Mouse (Mus musculus) neural tube, embryonic 15.5 days (tissue): Measurements from ENCODE around the gene Tex33. TPM values are rescaled to one million over a fixed set of nuclear protein-coding genes. Genes with fewer than 3 reads are reported as not detected.

ENCODE experiments used
- ATAC-seq: fragments of 200-750 bp; cut with Nextera tagmentation; 2 replicates; pipeline ENCODE4 v1.8.0; 2017; ENCODE audit warnings: mild to moderate bottlenecking, moderate TSS enrichment, moderate library complexity; ENCODE audit not compliant: low FRiP score
- H3K27ac ChIP-seq: fragments of 300-500 bp; sonication (generic); replicated peaks from 2 replicates; pipeline ENCODE4 v1.5.1; 2015; ENCODE audit warnings: mild to moderate bottlenecking, inconsistent platforms
- H3K27me3 ChIP-seq: fragments of 300-500 bp; sonication (generic); replicated peaks from 2 replicates; pipeline ENCODE4 v1.6.1; 2015; ENCODE audit warnings: inconsistent platforms
- H3K36me3 ChIP-seq: fragments of 300-500 bp; sonication (generic); 2 replicates; pipeline ENCODE4 v1.6.1; 2015; ENCODE audit warnings: inconsistent platforms
- H3K4me1 ChIP-seq: fragments of 300-500 bp; sonication (generic); 2 replicates; pipeline ENCODE4 v1.6.1; 2015; ENCODE audit warnings: inconsistent platforms
- H3K4me2 ChIP-seq: fragments of 300-500 bp; sonication (generic); 2 replicates; pipeline ENCODE4 v1.6.1; 2015; ENCODE audit warnings: inconsistent platforms, mild to moderate bottlenecking, moderate library complexity
- H3K4me3 ChIP-seq: fragments of 300-500 bp; sonication (generic); replicated peaks from 2 replicates; pipeline ENCODE4 v1.5.1; 2015; ENCODE audit warnings: mild to moderate bottlenecking, inconsistent platforms
- H3K9ac ChIP-seq: fragments of 300-500 bp; sonication (generic); replicated peaks from 2 replicates; pipeline ENCODE4 v1.6.1; 2015; ENCODE audit warnings: mild to moderate bottlenecking, inconsistent platforms
- H3K9me3 ChIP-seq: fragments of 300-500 bp; sonication (generic); replicated peaks from 2 replicates; pipeline ENCODE4 v1.6.1; 2016; ENCODE audit warnings: inconsistent platforms
- WGBS: fragments of 180-500 bp; shearing (Covaris S2); methylation state at CpG from one replicate; pipeline ENCODE4 v1.1.7; 2015; ENCODE audit warnings: mixed read lengths; 5-methylcytosine and 5-hydroxymethylcytosine counted together
- polyA plus RNA-seq: library from polyadenylated mRNA; unstranded; fragments of >200 nt; fragmentation: Nextera tagmentation; extraction: Ambion mirVana; gene quantifications from 2 replicates; pipeline ENCODE4 v1.2.1, GENCODE M21; 2015

Tex33 gene
- polyA plus RNA-seq, 1 experiment from 2014 or later = not detected

GRCm38 (mm10) chr15:78413083-78413718 lies 17.5 kb upstream of the Tex33 start:
- Histone ChIP-seq H3K36me3 (no peaks in the 10 kb centered on the region; the same call in 1 of the 2 replicates), H3K4me3 (no peak overlapping the region), H3K4me2 (no peak overlapping the region), H3K9me3 (no peaks in the 10 kb centered on the region), H3K27me3 (peaks cover 38% of the 10 kb centered on the region), H3K27ac (no peak overlapping the region), H3K9ac (no peak overlapping the region), H3K4me1 (peaks cover 19% of the 10 kb centered on the region)
- ATAC-seq = no peak
- 93% methylated on average over 14 of the region's 14 CpGs for WGBS

- peaks cover 39% of the 10 kb centered on the region for H3K4me1 ChIP-seq
- H3K27me3 ChIP-seq = peaks cover 40% of the 10 kb centered on the region
- H3K4me3 ChIP-seq = peak overlapping the region; percentile 26
- H3K27ac ChIP-seq = no peak overlapping the region
- 11% methylated on average over 12 of the region's 12 CpGs for WGBS
- no peak for ATAC-seq
- H3K36me3 ChIP-seq = no peaks in the 10 kb centered on the region; the same call in 1 of the 2 replicates
- no peak overlapping the region for H3K9ac ChIP-seq
- peak overlapping the region; percentile 52 for H3K4me2 ChIP-seq
- no peaks in the 10 kb centered on the region for H3K9me3 ChIP-seq
These were observed 13.9 kb upstream of the Tex33 start for GRCm38 (mm10) chr15:78409570-78410052.

- H3K4me1 ChIP-seq = peaks cover 66% of the 10 kb centered on the region
- peak within 1 kb of the TSS; percentile 76 for H3K9ac ChIP-seq
- peak; percentile 90 for ATAC-seq
- peak within 1 kb of the TSS; percentile 73 for H3K4me2 ChIP-seq
- H3K4me3 ChIP-seq = peak within 1 kb of the TSS; percentile 69
- H3K27ac ChIP-seq = peak within 1 kb of the TSS; percentile 93
- 0% methylated on average over 40 of the region's 40 CpGs for WGBS
- peaks cover 34% of the 10 kb centered on the region for H3K27me3 ChIP-seq
- H3K9me3 ChIP-seq = no peaks in the 10 kb centered on the region
- H3K36me3 ChIP-seq = no peaks in the 10 kb centered on the region
These were observed 10.7 kb upstream of the Tex33 start, which contains the start of gene Mpst for GRCm38 (mm10) chr15:78406293-78406934. Gene Mpst, plus strand, starts transcription at chr15:78406416.

GRCm38 (mm10) chr15:78405517-78406211 lies 10.0 kb upstream of the Tex33 start, which contains the start of gene Tst:
Gene Tst, minus strand, starts transcription at chr15:78405907.
- H3K27ac ChIP-seq = peak within 1 kb of the TSS; percentile 93
- peaks cover 26% of the 10 kb centered on the region for H3K27me3 ChIP-seq
- H3K36me3 ChIP-seq = no peaks in the 10 kb centered on the region
- peak within 1 kb of the TSS; percentile 76 for H3K9ac ChIP-seq
- peak; percentile 71 for ATAC-seq
- peak within 1 kb of the TSS; percentile 73 for H3K4me2 ChIP-seq
- WGBS = 1% methylated on average over 34 of the region's 34 CpGs
- H3K4me1 ChIP-seq = peaks cover 70% of the 10 kb centered on the region
- H3K9me3 ChIP-seq = no peaks in the 10 kb centered on the region
- peak within 1 kb of the TSS; percentile 69 for H3K4me3 ChIP-seq

GRCm38 (mm10) chr15:78405098-78405497 lies 9.4 kb upstream of the Tex33 start:
- no peaks in the 10 kb centered on the region for H3K9me3 ChIP-seq
- H3K27me3 ChIP-seq = peaks cover 20% of the 10 kb centered on the region
- H3K4me3 ChIP-seq = peak overlapping the region; percentile 69
- no peaks in the 10 kb centered on the region for H3K36me3 ChIP-seq
- peaks cover 66% of the 10 kb centered on the region for H3K4me1 ChIP-seq
- no peak; the same call in 1 of the 2 replicates for ATAC-seq
- H3K4me2 ChIP-seq = peak overlapping the region; percentile 73
- 51% methylated on average over 11 of the region's 11 CpGs for WGBS
- peak overlapping the region; percentile 93 for H3K27ac ChIP-seq
- peak overlapping the region; percentile 76 for H3K9ac ChIP-seq

GRCm38 (mm10) chr15:78403896-78404295 lies 8.2 kb upstream of the Tex33 start:
- Histone ChIP-seq H3K4me3 (no peak overlapping the region), H3K9ac (no peak overlapping the region), H3K4me1 (peaks cover 58% of the 10 kb centered on the region), H3K27me3 (peaks cover 8% of the 10 kb centered on the region), H3K27ac (peak overlapping the region; percentile 66), H3K36me3 (no peaks in the 10 kb centered on the region), H3K4me2 (peak overlapping the region; percentile 73), H3K9me3 (no peaks in the 10 kb centered on the region)
- WGBS = 50% methylated on average over 1 of the region's 1 CpGs
- no peak for ATAC-seq

GRCm38 (mm10) chr15:78403301-78403741 lies 7.6 kb upstream of the Tex33 start:
- H3K27me3 ChIP-seq = peaks cover 3% of the 10 kb centered on the region
- H3K4me2 ChIP-seq = peak overlapping the region; percentile 73; the same call in 1 of the 2 replicates
- no peak overlapping the region for H3K4me3 ChIP-seq
- no peak for ATAC-seq
- H3K9me3 ChIP-seq = no peaks in the 10 kb centered on the region
- no peak overlapping the region for H3K9ac ChIP-seq
- H3K27ac ChIP-seq = peak overlapping the region; percentile 66
- peaks cover 58% of the 10 kb centered on the region for H3K4me1 ChIP-seq
- WGBS = 57% methylated on average over 3 of the region's 3 CpGs
- no peaks in the 10 kb centered on the region for H3K36me3 ChIP-seq

- WGBS = 75% methylated on average over 7 of the region's 7 CpGs
- no peak overlapping the region for H3K4me2 ChIP-seq
These were observed 6.7 kb upstream of the Tex33 start for GRCm38 (mm10) chr15:78402423-78402822.

GRCm38 (mm10) chr15:78401921-78402320 lies 6.2 kb upstream of the Tex33 start:
- H3K4me3 ChIP-seq = no peak overlapping the region
- no peaks in the 10 kb centered on the region for H3K9me3 ChIP-seq
- H3K27me3 ChIP-seq = no peaks in the 10 kb centered on the region
- no peak overlapping the region for H3K9ac ChIP-seq
- H3K36me3 ChIP-seq = no peaks in the 10 kb centered on the region
- H3K4me1 ChIP-seq = peaks cover 49% of the 10 kb centered on the region
- no peak overlapping the region for H3K4me2 ChIP-seq
- ATAC-seq = no peak
- WGBS = 60% methylated on average over 4 of the region's 4 CpGs
- H3K27ac ChIP-seq = no peak overlapping the region

More at GRCm38 (mm10) chr15:78402423-78402822, 6.7 kb upstream of the Tex33 start:
- Histone ChIP-seq H3K27ac (0 out of 2 replicates have a peak overlapping the region, but pooled peaks have one; percentile 28), H3K9ac (no peak overlapping the region), H3K4me3 (no peak overlapping the region), H3K4me1 (peaks cover 54% of the 10 kb centered on the region), H3K9me3 (no peaks in the 10 kb centered on the region), H3K27me3 (no peaks in the 10 kb centered on the region), H3K36me3 (no peaks in the 10 kb centered on the region)
- ATAC-seq = no peak

GRCm38 (mm10) chr15:78401345-78401744 lies 5.6 kb upstream of the Tex33 start:
- no peak overlapping the region for H3K4me2 ChIP-seq
- no peak overlapping the region for H3K9ac ChIP-seq
- H3K4me1 ChIP-seq = peaks cover 46% of the 10 kb centered on the region
- H3K27me3 ChIP-seq = no peaks in the 10 kb centered on the region
- ATAC-seq = no peak
- H3K36me3 ChIP-seq = no peaks in the 10 kb centered on the region
- H3K4me3 ChIP-seq = no peak overlapping the region
- no peaks in the 10 kb centered on the region for H3K9me3 ChIP-seq
- 67% methylated on average over 6 of the region's 6 CpGs for WGBS
- H3K27ac ChIP-seq = no peak overlapping the region

- 82% methylated on average over 3 of the region's 3 CpGs for whole genome bisulfite sequencing
- H3K4me3 ChIP-seq = no peak overlapping the region
- no peak overlapping the region for H3K9ac ChIP-seq
- H3K36me3 ChIP-seq = no peaks in the 10 kb centered on the region
- H3K4me2 ChIP-seq = no peak overlapping the region
- H3K27me3 ChIP-seq = no peaks in the 10 kb centered on the region
- H3K4me1 ChIP-seq = no peaks in the 10 kb centered on the region
- H3K27ac ChIP-seq = no peak overlapping the region
- H3K9me3 ChIP-seq = no peaks in the 10 kb centered on the region
- no peak for ATAC-seq
These were observed 4.9 kb downstream of the Tex33 start for GRCm38 (mm10) chr15:78390855-78391254.
